Mouse (Mus musculus): Measurements from ENCODE around the gene Fbxo34.
"Not testable (repeated sequence)": the region's sequence is repeated elsewhere in the genome, so short reads cannot be mapped to it uniquely, and the experiment has no call there.

Gene Fbxo34

GRCm38 (mm10) chr14:47516755-47517154, 66.5 kb downstream of the Fbxo34 start:
- DNase-seq (ENCODE audit: low read depth in 2 of 2, low spot score in 2 of 2): no peak

- peak in 1 of 2 experiments; percentile 3 for DNase-seq (ENCODE audit: low read depth in 2 of 2, low spot score in 2 of 2)
These were observed 68.4 kb downstream of the Fbxo34 start for GRCm38 (mm10) chr14:47518619-47519018.

GRCm38 (mm10) chr14:47520751-47521449, 70.7 kb downstream of the Fbxo34 start:
- no peak for DNase-seq (ENCODE audit: low read depth in 2 of 2, low spot score in 2 of 2)

- no peak for DNase-seq (ENCODE audit: low read depth in 2 of 2, low spot score in 2 of 2)
These were observed 71.4 kb downstream of the Fbxo34 start for GRCm38 (mm10) chr14:47521609-47522008.

DNA sequence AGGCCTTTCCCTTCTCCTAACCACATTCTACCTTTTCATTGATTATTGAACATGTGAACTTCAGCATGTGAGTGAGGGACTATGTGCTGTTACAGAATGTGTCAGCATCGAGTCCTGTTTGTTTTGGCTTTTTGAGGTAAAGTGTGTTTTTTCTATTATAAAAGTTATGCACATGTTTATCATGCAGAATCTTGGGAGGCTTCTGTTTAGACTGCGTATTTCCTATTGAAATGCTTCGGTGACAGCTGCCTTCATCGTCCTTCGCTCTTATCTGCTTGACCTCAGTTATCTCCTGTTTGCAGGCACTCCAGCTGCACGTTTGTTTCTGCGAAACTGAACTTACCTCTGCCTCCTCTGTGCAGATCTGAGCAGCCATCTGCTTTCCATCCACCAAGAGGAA, 72.1 kb downstream of the Fbxo34 start:
- DNase-seq (ENCODE audit: low read depth in 2 of 2, low spot score in 2 of 2): no peak

GRCm38 (mm10) chr14:47525374-47525773, 75.2 kb downstream of the Fbxo34 start:
- DNase-seq (ENCODE audit: low read depth in 2 of 2, low spot score in 2 of 2): no peak

- no peak for DNase-seq (ENCODE audit: low read depth in 2 of 2, low spot score in 2 of 2)
These were observed 75.6 kb downstream of the Fbxo34 start for GRCm38 (mm10) chr14:47525861-47526260.

DNA sequence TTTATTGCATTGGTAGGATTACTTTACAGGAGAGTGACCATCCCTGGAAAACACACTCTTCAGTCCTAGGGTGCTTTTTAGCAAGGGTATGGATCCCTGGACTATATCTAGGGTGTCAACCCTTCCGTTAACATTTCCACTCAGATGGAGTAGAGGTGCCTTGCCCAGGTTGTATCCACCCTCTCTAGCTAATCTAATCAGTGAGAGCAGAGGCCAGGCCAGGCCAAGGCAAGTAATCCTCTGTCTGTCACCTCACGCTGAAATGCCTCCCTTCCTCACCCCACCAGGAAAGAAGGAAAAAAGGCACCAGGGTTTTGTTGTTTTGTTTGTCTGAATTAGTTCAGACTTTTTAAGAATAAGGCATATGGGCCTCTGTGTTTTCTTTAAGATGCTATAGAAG, 77.6 kb downstream of the Fbxo34 start:
- DNase-seq (ENCODE audit: low read depth in 2 of 2, low spot score in 2 of 2): no peak

GRCm38 (mm10) chr14:47528293-47528692, 78.1 kb downstream of the Fbxo34 start:
- DNase-seq (ENCODE audit: low read depth in 2 of 2, low spot score in 2 of 2): no peak

DNA sequence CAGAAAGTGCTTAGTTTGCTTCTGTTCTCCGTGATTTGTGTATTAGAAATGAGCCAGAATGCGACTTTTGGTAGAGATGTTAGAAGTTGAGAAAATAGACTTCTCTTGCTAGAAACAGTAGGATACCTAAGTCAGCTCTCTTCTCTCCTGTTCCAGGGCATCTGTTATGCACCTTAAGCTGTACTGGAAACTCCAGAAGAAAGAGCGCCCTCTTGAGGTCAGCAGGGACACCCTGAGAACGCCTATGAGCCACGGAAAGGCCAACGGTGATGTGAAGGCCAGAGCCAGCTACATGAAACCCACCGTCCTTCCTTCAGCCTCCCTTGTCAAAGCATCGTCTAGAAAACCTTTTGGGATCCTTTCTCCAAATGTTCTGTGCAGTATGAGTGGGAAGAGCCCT, 78.8 kb downstream of the Fbxo34 start:
- peak; percentile 25 to 54 for DNase-seq (ENCODE audit: low read depth in 2 of 2, low spot score in 2 of 2)

GRCm38 (mm10) chr14:47529592-47529991, 79.4 kb downstream of the Fbxo34 start:
- DNase-seq (ENCODE audit: low read depth in 2 of 2, low spot score in 2 of 2): not testable (repeated sequence)

- no peak for DNase-seq (ENCODE audit: low read depth in 2 of 2, low spot score in 2 of 2)
These were observed 82.3 kb downstream of the Fbxo34 start for GRCm38 (mm10) chr14:47532496-47532895.

- DNase-seq (ENCODE audit: low read depth in 2 of 2, low spot score in 2 of 2): peak in 1 of 2 experiments; percentile 10
These were observed 83.3 kb downstream of the Fbxo34 start for GRCm38 (mm10) chr14:47533365-47534175.

DNA sequence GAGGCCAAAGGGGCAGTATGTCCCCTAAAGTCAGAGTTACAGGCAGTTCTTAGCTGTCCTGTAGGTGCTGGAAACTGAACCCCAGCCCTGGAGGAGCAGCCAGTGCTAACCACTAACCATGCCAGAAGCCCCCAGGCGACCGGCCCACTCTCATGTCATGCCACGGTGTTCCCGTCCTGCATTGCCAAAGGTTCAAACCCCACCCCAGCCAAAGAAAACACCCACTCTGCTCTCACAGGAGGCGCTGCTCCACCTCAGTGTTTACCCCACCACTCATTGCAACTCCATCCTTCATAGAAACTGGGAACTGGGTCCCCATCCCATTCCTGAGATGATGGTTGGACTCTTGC, 83.9 kb downstream of the Fbxo34 start:
- no peak for DNase-seq (ENCODE audit: low read depth in 2 of 2, low spot score in 2 of 2)

- no peak for DNase-seq (ENCODE audit: low read depth in 2 of 2, low spot score in 2 of 2)
These were observed 84.9 kb downstream of the Fbxo34 start for GRCm38 (mm10) chr14:47535096-47535495.

DNA sequence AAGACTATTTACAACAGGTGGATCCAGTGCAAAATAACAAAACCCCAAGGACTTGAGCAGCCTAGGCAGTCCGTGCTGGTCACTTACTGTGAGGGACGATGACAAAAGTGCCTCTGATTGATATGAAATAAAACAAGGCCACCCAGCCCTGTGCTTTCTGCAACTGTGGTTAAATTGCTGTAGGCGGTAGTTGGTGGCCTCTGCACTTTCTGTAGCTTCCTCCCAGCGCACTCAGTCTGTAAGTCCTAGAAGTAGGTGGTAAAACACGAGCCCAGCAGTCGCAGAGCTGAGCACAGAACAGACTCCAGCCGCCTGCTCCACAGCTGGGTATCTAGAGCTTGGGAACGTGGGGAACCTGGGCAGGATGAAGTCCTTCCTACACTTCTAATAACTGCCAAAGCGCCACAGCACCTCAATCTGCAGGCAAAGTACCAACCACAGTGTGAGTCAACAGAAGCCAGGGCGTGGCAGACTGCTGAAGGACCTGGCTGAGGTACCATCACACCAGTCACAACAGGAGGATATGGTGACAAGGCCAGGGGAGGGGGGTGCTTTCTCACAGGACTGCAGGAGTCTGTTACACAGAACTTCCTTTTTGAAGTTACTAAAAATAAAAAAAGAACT, 91.2 kb downstream of the Fbxo34 start:
- DNase-seq (ENCODE audit: low read depth in 2 of 2, low spot score in 2 of 2): peak in 1 of 2 experiments; percentile 3

- DNase-seq (ENCODE audit: low read depth in 2 of 2, low spot score in 2 of 2): no peak
These were observed 92.1 kb downstream of the Fbxo34 start for GRCm38 (mm10) chr14:47542283-47542682.

DNA sequence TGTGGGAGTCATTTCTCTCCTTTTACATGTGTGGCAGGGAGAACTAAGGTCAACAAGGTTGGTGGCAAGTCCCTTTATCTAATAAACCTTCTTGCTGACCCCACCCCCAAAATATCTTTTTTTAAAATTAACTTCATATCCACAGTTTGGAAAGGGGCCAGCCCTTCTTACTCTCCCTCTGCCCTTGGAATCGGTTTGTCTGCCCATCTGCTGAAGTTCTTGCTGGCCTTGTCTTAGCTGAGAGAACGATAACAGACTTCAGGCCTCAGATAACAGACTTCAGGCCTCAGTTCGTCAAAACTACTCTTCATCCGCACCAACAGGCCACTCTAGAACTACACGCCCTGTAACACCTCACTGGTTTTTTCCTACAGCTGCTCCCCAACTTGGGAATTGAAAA, 94.1 kb downstream of the Fbxo34 start:
- DNase-seq (ENCODE audit: low read depth in 2 of 2, low spot score in 2 of 2): no peak

DNA sequence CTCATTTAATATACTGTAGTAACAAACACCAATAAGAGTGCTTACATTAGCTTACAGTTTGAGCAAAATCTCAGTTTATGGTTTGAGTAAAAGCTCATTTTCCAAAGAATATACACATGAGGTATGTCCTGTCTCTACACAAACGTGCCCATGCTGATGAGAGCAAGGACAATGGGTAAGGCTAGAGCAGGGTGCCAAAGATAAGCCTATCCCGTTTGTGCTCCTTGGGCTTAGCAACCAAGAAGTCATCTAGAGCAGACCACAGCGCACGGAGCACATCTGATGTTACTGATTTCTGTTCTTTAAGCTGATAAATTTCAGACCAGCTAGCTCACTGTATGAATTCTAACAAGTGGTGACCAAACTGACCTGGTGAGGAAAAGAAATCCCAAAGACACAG, 94.7 kb downstream of the Fbxo34 start:
- DNase-seq (ENCODE audit: low read depth in 2 of 2, low spot score in 2 of 2): no peak

GRCm38 (mm10) chr14:47551668-47552067, 101.4 kb downstream of the Fbxo34 start:
- DNase-seq (ENCODE audit: low read depth in 2 of 2, low spot score in 2 of 2): no peak

- DNase-seq (ENCODE audit: low read depth in 2 of 2, low spot score in 2 of 2): no peak
These were observed 103.2 kb downstream of the Fbxo34 start for GRCm38 (mm10) chr14:47553380-47553779.

DNA sequence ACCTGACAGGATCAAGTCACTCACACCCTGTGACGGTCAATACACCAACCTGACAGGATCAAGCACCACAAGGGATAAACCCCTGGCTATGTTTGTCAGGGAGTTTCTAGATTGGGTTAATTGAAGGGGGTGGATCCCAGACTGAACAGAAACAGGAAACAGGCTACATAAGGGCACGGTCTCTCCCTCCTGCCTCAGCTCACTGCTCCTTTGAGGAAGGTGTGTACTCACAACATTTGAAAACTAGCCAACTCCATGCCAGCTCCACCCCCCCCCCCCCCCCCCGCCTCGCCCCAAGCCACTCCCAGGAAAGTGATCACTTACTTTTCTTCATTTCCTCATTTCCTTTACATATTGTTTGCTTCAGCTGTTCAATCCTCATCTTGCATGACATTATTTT, 104.0 kb downstream of the Fbxo34 start:
- no peak for DNase-seq (ENCODE audit: low read depth in 2 of 2, low spot score in 2 of 2)
